Mouse (Mus musculus): ENCODE data around the gene Gcn1l1.

Gcn1l1 gene

GRCm38 (mm10) chr5:115591506-115591905, 26.5 kb downstream of the Gcn1l1 start:
- DNase-seq (ENCODE audit: low read depth in 2 of 2, low spot score in 2 of 2) = no peak

GRCm38 (mm10) chr5:115603561-115603960, 38.5 kb downstream of the Gcn1l1 start:
- no peak for DNase-seq (ENCODE audit: low read depth in 2 of 2, low spot score in 2 of 2)

GRCm38 (mm10) chr5:115611566-115611965, 46.5 kb downstream of the Gcn1l1 start:
- no peak for DNase-seq (ENCODE audit: low read depth in 2 of 2, low spot score in 2 of 2)

GRCm38 (mm10) chr5:115613332-115613731, 48.3 kb downstream of the Gcn1l1 start:
- DNase-seq (ENCODE audit: low read depth in 2 of 2, low spot score in 2 of 2) = no peak

- DNase-seq (ENCODE audit: low read depth in 2 of 2, low spot score in 2 of 2) = peak; percentile 51 to 65
Observed at GRCm38 (mm10) chr5:115614948-115615347, 49.9 kb downstream of the Gcn1l1 start.

GRCm38 (mm10) chr5:115619690-115620089, 54.6 kb downstream of the Gcn1l1 start:
- DNase-seq (ENCODE audit: low read depth in 2 of 2, low spot score in 2 of 2) = no peak

- no peak for DNase-seq (ENCODE audit: low read depth in 2 of 2, low spot score in 2 of 2)
Observed at GRCm38 (mm10) chr5:115622686-115623085, 57.6 kb downstream of the Gcn1l1 start.

GRCm38 (mm10) chr5:115623694-115624440, 58.8 kb downstream of the Gcn1l1 start:
- DNase-seq (ENCODE audit: low read depth in 2 of 2, low spot score in 2 of 2) = no peak

- no peak for DNase-seq (ENCODE audit: low read depth in 2 of 2, low spot score in 2 of 2)
Observed at GRCm38 (mm10) chr5:115626237-115626886, 61.3 kb downstream of the Gcn1l1 start.

- no peak for DNase-seq (ENCODE audit: low read depth in 2 of 2, low spot score in 2 of 2)
Observed at GRCm38 (mm10) chr5:115628083-115628482, 63.0 kb downstream of the Gcn1l1 start.

GRCm38 (mm10) chr5:115629672-115630071, 64.6 kb downstream of the Gcn1l1 start:
- DNase-seq (ENCODE audit: low read depth in 2 of 2, low spot score in 2 of 2) = no peak

GRCm38 (mm10) chr5:115630291-115630690, 65.2 kb downstream of the Gcn1l1 start:
- no peak for DNase-seq (ENCODE audit: low read depth in 2 of 2, low spot score in 2 of 2)

- DNase-seq (ENCODE audit: low read depth in 2 of 2, low spot score in 2 of 2) = peak; percentile 92 to 94
Observed at GRCm38 (mm10) chr5:115631505-115632357, 66.7 kb downstream of the Gcn1l1 start, which contains the start of gene Rab35. TSS of gene Rab35 (plus strand) at chr5:115631908.

- peak in 1 of 2 experiments; percentile 12 for DNase-seq (ENCODE audit: low read depth in 2 of 2, low spot score in 2 of 2)
Observed at GRCm38 (mm10) chr5:115632358-115632714, 67.3 kb downstream of the Gcn1l1 start.

- no peak for DNase-seq (ENCODE audit: low read depth in 2 of 2, low spot score in 2 of 2)
Observed at GRCm38 (mm10) chr5:115633060-115633459, 68.0 kb downstream of the Gcn1l1 start.

GRCm38 (mm10) chr5:115634046-115634445, 69.0 kb downstream of the Gcn1l1 start:
- DNase-seq (ENCODE audit: low read depth in 2 of 2, low spot score in 2 of 2) = no peak

GRCm38 (mm10) chr5:115635536-115635935, 70.5 kb downstream of the Gcn1l1 start:
- DNase-seq (ENCODE audit: low read depth in 2 of 2, low spot score in 2 of 2) = peak in 1 of 2 experiments; percentile 18

- DNase-seq (ENCODE audit: low read depth in 2 of 2, low spot score in 2 of 2) = peak in 1 of 2 experiments; percentile 17
Observed at GRCm38 (mm10) chr5:115644192-115644591, 79.1 kb downstream of the Gcn1l1 start.

GRCm38 (mm10) chr5:115648876-115649275, 83.8 kb downstream of the Gcn1l1 start:
- no peak for DNase-seq (ENCODE audit: low read depth in 2 of 2, low spot score in 2 of 2)

- no peak for DNase-seq (ENCODE audit: low read depth in 2 of 2, low spot score in 2 of 2)
Observed at GRCm38 (mm10) chr5:115649699-115650098, 84.6 kb downstream of the Gcn1l1 start.

- DNase-seq (ENCODE audit: low read depth in 2 of 2, low spot score in 2 of 2) = no peak
Observed at GRCm38 (mm10) chr5:115650885-115651284, 85.8 kb downstream of the Gcn1l1 start.

GRCm38 (mm10) chr5:115651821-115652220, 86.8 kb downstream of the Gcn1l1 start:
- no peak for DNase-seq (ENCODE audit: low read depth in 2 of 2, low spot score in 2 of 2)
